Mouse (Mus musculus) CH12.LX (cell line): ENCODE results near the gene Tent5c. TPM values are rescaled to one million over a fixed set of nuclear protein-coding genes. Genes with fewer than 3 reads are reported as not detected.

Experiments
- DNase-seq: peaks from one replicate; pipeline ENCODE4 v3.0.0-alpha.2; 2013; ENCODE audit errors: extremely low read depth
- H3K27ac ChIP-seq: 2 replicates; pipeline ENCODE4 v1.5.1; 2012; ENCODE audit warnings: low read depth, mild to moderate bottlenecking, control low read depth, moderate library complexity; ENCODE audit not compliant: insufficient read depth
- H3K27me3 ChIP-seq: replicated peaks from 2 replicates; pipeline ENCODE3; 2012; ENCODE audit warnings: inconsistent platforms
- H3K36me3 ChIP-seq, 2 experiments: replicated peaks in 1 of 2; 2 replicates each; pipeline versions ENCODE3 to v1.6.1; 2012; ENCODE audit warnings: inconsistent platforms in 1 of 2, low read length in 1 of 2, mild to moderate bottlenecking in 1 of 2, mixed read lengths in 1 of 2, moderate library complexity in 1 of 2; ENCODE audit not compliant: control insufficient read depth in 1 of 2, insufficient read depth in 1 of 2
- H3K4me1 ChIP-seq, 2 experiments: 2 replicates each; pipeline ENCODE4 v1.6.1; 2012; ENCODE audit warnings: inconsistent platforms in 1 of 2, moderate library complexity in 1 of 2; ENCODE audit not compliant: insufficient read depth in 2 of 2, control insufficient read depth in 1 of 2
- H3K4me2 ChIP-seq: 2 replicates; pipeline ENCODE4 v1.6.1; 2012; ENCODE audit warnings: low read depth, mild to moderate bottlenecking, control low read depth; ENCODE audit not compliant: poor library complexity, insufficient read depth, severe bottlenecking
- H3K4me3 ChIP-seq, 3 experiments: fragments of 150-350 bp in 1 of 3; sonication (generic) in 1 of 3; replicated peaks in 1 of 3; 2 replicates each; pipeline versions ENCODE3 to v1.5.1; 2011 to 2012; ENCODE audit warnings: low read depth in 2 of 3, low read length in 2 of 3, mild to moderate bottlenecking in 2 of 3, moderate library complexity in 2 of 3, control low read depth in 1 of 3, improper control_type of control experiment in 1 of 3, inconsistent platforms in 1 of 3, mixed read lengths in 1 of 3; ENCODE audit not compliant: poor library complexity in 1 of 3
- H3K79me2 ChIP-seq: replicated peaks from 2 replicates; pipeline ENCODE4 v1.6.1; 2012; ENCODE audit warnings: mild to moderate bottlenecking, moderate library complexity; ENCODE audit not compliant: control insufficient read depth, poor library complexity, insufficient read depth, severe bottlenecking; ENCODE audit errors: extremely low read depth
- H3K9ac ChIP-seq: 2 replicates; pipeline ENCODE4 v1.6.1; 2012; ENCODE audit warnings: low read depth, mild to moderate bottlenecking, control low read depth, moderate library complexity; ENCODE audit not compliant: insufficient read depth
- H3K9me3 ChIP-seq: replicated peaks from 2 replicates; pipeline ENCODE3; 2012; ENCODE audit warnings: low read length, inconsistent platforms, mixed read lengths
- BHLHE40 ChIP-seq: IDR thresholded peaks from 2 replicates; pipeline ENCODE4 v1.6.1; 2011; ENCODE audit warnings: mild to moderate bottlenecking, low read depth, low read length, improper control_type of control experiment
- CTCF ChIP-seq, 2 experiments: IDR thresholded peaks in 1 of 2; conservative IDR thresholded peaks in 1 of 2; 2 replicates each; pipeline ENCODE4 v1.5.1; 2011 to 2012; ENCODE audit warnings: low read depth in 2 of 2, low read length in 2 of 2, improper control_type of control experiment in 1 of 2, inconsistent platforms in 1 of 2, mild to moderate bottlenecking in 1 of 2, moderate library complexity in 1 of 2
- ELF1 ChIP-seq: IDR thresholded peaks from 2 replicates; pipeline ENCODE4 v1.6.1; 2014; ENCODE audit warnings: low read depth, mild to moderate bottlenecking, inconsistent platforms, low read length, improper control_type of control experiment
- EP300 ChIP-seq: IDR thresholded peaks from 2 replicates; pipeline ENCODE4 v1.6.1; 2011; ENCODE audit warnings: low read length, improper control_type of control experiment
- ETS1 ChIP-seq: conservative IDR thresholded peaks from 2 replicates; pipeline ENCODE4 v1.6.1; 2012; ENCODE audit warnings: low read depth, mild to moderate bottlenecking, inconsistent platforms, low read length, improper control_type of control experiment, moderate library complexity
- GABPA ChIP-seq: IDR thresholded peaks from 2 replicates; pipeline ENCODE4 v1.6.1; 2012; ENCODE audit warnings: low read depth, low read length, improper control_type of control experiment, inconsistent platforms; ENCODE audit not compliant: insufficient replicate concordance
- HCFC1 ChIP-seq: IDR thresholded peaks from 2 replicates; pipeline ENCODE4 v1.6.1; 2012; ENCODE audit warnings: low read depth, mild to moderate bottlenecking, inconsistent platforms, low read length, improper control_type of control experiment
- IRF4 ChIP-seq: IDR thresholded peaks from 2 replicates; pipeline ENCODE4 v1.6.1; 2014; ENCODE audit warnings: low read depth, mild to moderate bottlenecking, inconsistent platforms, low read length, improper control_type of control experiment
- JUN ChIP-seq: IDR thresholded peaks from 2 replicates; pipeline ENCODE4 v1.6.1; 2011; ENCODE audit warnings: low read depth, mild to moderate bottlenecking, low read length, improper control_type of control experiment, moderate library complexity; ENCODE audit not compliant: insufficient read depth
- KAT2A ChIP-seq: IDR thresholded peaks from 2 replicates; pipeline ENCODE4 v1.6.1; 2012; ENCODE audit warnings: low read length, improper control_type of control experiment, inconsistent platforms; ENCODE audit not compliant: insufficient replicate concordance
- MAFK ChIP-seq: IDR thresholded peaks from 2 replicates; pipeline ENCODE4 v1.6.1; 2011; ENCODE audit warnings: low read length, improper control_type of control experiment; ENCODE audit not compliant: insufficient replicate concordance
- MAX ChIP-seq: IDR thresholded peaks from 2 replicates; pipeline ENCODE4 v1.6.1; 2011; ENCODE audit warnings: low read length, improper control_type of control experiment
- MXI1 ChIP-seq: IDR thresholded peaks from 2 replicates; pipeline ENCODE4 v1.6.1; 2011; ENCODE audit warnings: mild to moderate bottlenecking, low read depth, low read length, improper control_type of control experiment
- MYC ChIP-seq: IDR thresholded peaks from 2 replicates; pipeline ENCODE4 v1.6.1; 2011; ENCODE audit warnings: low read depth, mild to moderate bottlenecking, improper control_type of control experiment, low read length
- NRF1 ChIP-seq: IDR thresholded peaks from 2 replicates; pipeline ENCODE4 v1.6.1; 2014; ENCODE audit warnings: low read depth, mild to moderate bottlenecking, inconsistent platforms, low read length, improper control_type of control experiment, moderate library complexity
- RCOR1 ChIP-seq: conservative IDR thresholded peaks from 2 replicates; pipeline ENCODE4 v1.6.1; 2012; ENCODE audit warnings: low read depth, mild to moderate bottlenecking, inconsistent platforms, low read length, improper control_type of control experiment
- SMC3 ChIP-seq: IDR thresholded peaks from 2 replicates; pipeline ENCODE4 v1.6.1; 2011; ENCODE audit warnings: low read depth, low read length, improper control_type of control experiment
- TCF12 ChIP-seq: IDR thresholded peaks from 2 replicates; pipeline ENCODE4 v1.6.1; 2014; ENCODE audit warnings: low read depth, mild to moderate bottlenecking, inconsistent platforms, low read length, improper control_type of control experiment
- UBTF ChIP-seq: IDR thresholded peaks from 2 replicates; pipeline ENCODE4 v1.6.1; 2012; ENCODE audit warnings: low read depth, mild to moderate bottlenecking, inconsistent platforms, low read length, improper control_type of control experiment, moderate library complexity
- USF1 ChIP-seq: IDR thresholded peaks from 2 replicates; pipeline ENCODE4 v1.6.1; 2014; ENCODE audit warnings: low read depth, mild to moderate bottlenecking, inconsistent platforms, low read length, improper control_type of control experiment
- USF2 ChIP-seq: conservative IDR thresholded peaks from 2 replicates; pipeline ENCODE4 v1.6.1; 2011; ENCODE audit warnings: low read depth, low read length, improper control_type of control experiment
- ZNF384 ChIP-seq: IDR thresholded peaks from 2 replicates; pipeline ENCODE4 v1.6.1; 2012; ENCODE audit warnings: low read depth, low read length, improper control_type of control experiment, inconsistent platforms
- dilution Hi-C: fragments of 300-500 bp; cut with MboI; formaldehyde crosslinking; loops from 2 replicates; pipeline ENCODE4 v1.14.3; 2020; ENCODE audit warnings: low sequenced_read_pairs; ENCODE audit not compliant: extremely low pct_unique_long_range_greater_than_20kb, extremely low pct_ligation_motif_present
- in situ Hi-C: fragments of 300-500 bp; cut with MboI; formaldehyde crosslinking; loops from 3 replicates; pipeline ENCODE4 v1.14.3; 2019; ENCODE audit warnings: low sequenced_read_pairs, low pct_ligation_motif_present, low pct_unique_long_range_greater_than_20kb, mixed read lengths
- polyA plus RNA-seq: library from polyadenylated mRNA; unstranded; fragments of >175 nt; gene quantifications from 2 replicates; pipeline ENCODE4 v1.2.1, GENCODE M21; 2012; ENCODE audit warnings: low read depth; ENCODE audit not compliant: insufficient read length
- total RNA-seq, 2 experiments: library from RNA; depleted of rRNA; stranded (reverse); fragments of 300-350 nt in 1 of 2; fragments of >200 nt in 1 of 2; gene quantifications; 2 replicates each; pipeline ENCODE4 v1.2.3; 2012 to 2014

The Tent5c gene
- total and polyA plus RNA-seq, 3 experiments = 10.6 to 18.7 (median 12.3) TPM

- H3K36me3 ChIP-seq = no peaks in the 10 kb centered on the region
- no peak overlapping the region for H3K9ac ChIP-seq
- H3K79me2 ChIP-seq = no peaks in the 10 kb centered on the region
- peaks cover 17 to 21% of the 10 kb centered on the region in 2 experiments for H3K4me1 ChIP-seq
- dilution Hi-C loops = no loop called here
- no peak overlapping the region for H3K4me3 ChIP-seq
- in situ Hi-C loops = no loop called here
- no peak overlapping the region for H3K27ac ChIP-seq
- H3K4me2 ChIP-seq = peak overlapping the region; percentile 47
- TF ChIP-seq EP300 (peak; percentile 79), MAX (peak; percentile 80), USF1 (peak; percentile 86), MYC (no peak), HCFC1 (0 out of 2 replicates have a peak, but pooled peaks have one; percentile 20), ETS1 (peak; percentile 61), ZNF384 (no peak), UBTF (no peak), BHLHE40 (peak; percentile 36; the same call in 1 of the 2 replicates), ELF1 (no peak), USF2 (peak; percentile 90), TCF12 (peak; percentile 43; the same call in 1 of the 2 replicates), IRF4 (peak; percentile 79), CTCF (conservative IDR thresholded peaks at IDR 0.05 in 1 of 2, IDR thresholded peaks at IDR 0.05 in 1 of 2; ENCODE audit: low read depth in 2 of 2, low read length in 2 of 2) (no peak)
- no peaks in the 10 kb centered on the region for H3K9me3 ChIP-seq
- no peaks in the 10 kb centered on the region for H3K27me3 ChIP-seq
- DNase-seq = peak; percentile 53
These were observed 26.1 kb upstream of the Tent5c start for GRCm38 (mm10) chr3:100515093-100515753.

- in situ Hi-C loops = no loop called here
These were observed 18.1 kb upstream of the Tent5c start for GRCm38 (mm10) chr3:100507174-100507573.

More at GRCm38 (mm10) chr3:100507174-100507573, 18.1 kb upstream of the Tent5c start:
- dilution Hi-C loops = no loop called here
- Histone ChIP-seq H3K36me3 (no peaks in the 10 kb centered on the region), H3K27me3 (no peaks in the 10 kb centered on the region), H3K79me2 (no peaks in the 10 kb centered on the region), H3K4me2 (no peak overlapping the region), H3K27ac (no peak overlapping the region), H3K9me3 (peaks cover 5% of the 10 kb centered on the region), H3K4me3 (no peak overlapping the region), H3K9ac (no peak overlapping the region), H3K4me1 (peaks cover 6 to 24% of the 10 kb centered on the region in 2 experiments)
- no peak for DNase-seq
- no peak for TF ChIP-seq RCOR1
- no peak for TF ChIP-seq JUN
- no peak for TF ChIP-seq NRF1
- TF ChIP-seq SMC3 = no peak
- TF ChIP-seq UBTF = no peak
- TF ChIP-seq EP300 = no peak
- no peak for TF ChIP-seq ETS1
- TF ChIP-seq MXI1 = no peak
- TF ChIP-seq GABPA = no peak
- no peak for TF ChIP-seq KAT2A
- no peak for TF ChIP-seq USF1
- no peak for TF ChIP-seq MAFK
- no peak for TF ChIP-seq MAX
